8 mouse cellular contexts compared by ENCODE assay signal in the genomic region with DNA sequence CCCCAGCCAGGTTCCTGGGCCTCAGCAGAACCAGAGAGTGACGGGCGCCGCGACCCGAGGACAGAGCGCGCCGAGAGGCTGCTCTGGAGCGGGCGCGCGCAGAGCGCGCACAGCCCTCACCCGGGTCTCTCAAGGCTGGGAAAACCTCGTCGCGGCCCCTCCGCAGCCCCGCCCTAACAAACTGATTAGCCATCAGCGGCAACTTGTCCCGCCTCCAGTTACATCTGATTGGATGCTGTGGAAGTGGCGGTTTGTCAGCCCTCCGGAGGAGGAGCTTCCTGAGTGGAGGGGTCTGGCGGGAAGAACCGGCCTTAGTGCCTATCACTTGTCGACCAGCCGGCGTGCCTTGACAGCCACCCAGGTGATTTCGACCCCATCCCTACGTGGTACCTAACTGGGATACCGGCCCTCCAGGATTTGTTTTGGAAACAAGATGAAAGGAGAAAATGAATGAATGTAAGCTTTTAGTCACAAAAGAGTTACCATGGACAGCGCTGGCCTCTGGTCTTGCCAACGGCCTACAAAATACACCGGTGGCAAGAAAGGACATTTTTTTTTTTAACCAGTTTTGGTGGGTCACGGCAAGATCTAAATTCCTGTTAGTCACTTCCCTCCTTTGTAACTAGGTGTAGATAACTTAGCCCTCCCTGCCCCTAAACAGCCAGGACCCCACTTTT. TPM values are rescaled to one million over a fixed set of nuclear protein-coding genes. Genes with fewer than 3 reads are reported as not detected.
A peak's percentile ranks its signal among the peaks of the same experiment; 100 is the strongest.
DNase-seq lines count a peak whose midpoint lies in the region; ATAC-seq lines count a peak whose summit lies in the region.

A gene (minus strand): TSS at position 148 of the 677 bp plus-strand sequence.

- intact Hi-C loops in gastrocnemius, postnatal 36 days (cut with DNase I), result no loop called here
- intact Hi-C loops in left cerebral cortex, postnatal 25 days (cut with DNase I), result no loop called here

- ATAC-seq in intestine, embryonic 15.5 days, result peak; percentile 98

- H3K27ac ChIP-seq in intestine, embryonic 15.5 days, result peak within 1 kb of the TSS; percentile 62; the same call in 1 of the 2 replicates

- H3K9ac ChIP-seq in intestine, embryonic 15.5 days, result peak within 1 kb of the TSS; percentile 82

- peaks cover 6% of the 10 kb centered on the region; the same call in 1 of the 2 replicates for H3K4me1 ChIP-seq in intestine, embryonic 15.5 days (replicated peaks)

- 2% methylated on average over 36 of the region's 36 CpGs for WGBS in intestine, embryonic 15.5 days

- peak within 1 kb of the TSS; percentile 62 for H3K4me3 ChIP-seq in intestine, embryonic 15.5 days (replicated peaks)

- peak within 1 kb of the TSS; percentile 95 for H3K4me2 ChIP-seq in intestine, embryonic 15.5 days (replicated peaks)

- H3K27me3 ChIP-seq in intestine, embryonic 15.5 days (replicated peaks), result no peaks in the 10 kb centered on the region

- DNase-seq in adrenal gland, adult 8-10 months, result peak; percentile 94
- DNase-seq in embryo, embryonic 11.5 days (ENCODE audit: low read depth, low spot score), result peak; percentile 94
- DNase-seq in gastrocnemius, postnatal 36 days, result peak; percentile 87 to 90
- DNase-seq in left cerebral cortex, postnatal 25 days (ENCODE audit: low spot score in 2 of 2), result peak; percentile 95 to 98
- peak; percentile 96 for DNase-seq in mesoderm, embryonic 11.5 days (ENCODE audit: low read depth, low spot score)
- peak; percentile 94 for DNase-seq in right cerebral cortex, postnatal 25 days
- DNase-seq in urinary bladder, postnatal 36 days (ENCODE audit: low spot score in 2 of 2), result peak; percentile 81 to 89

- H3K9me3 ChIP-seq in intestine, embryonic 15.5 days, result no peaks in the 10 kb centered on the region

- H3K36me3 ChIP-seq in intestine, embryonic 15.5 days, result peaks cover 13% of the 10 kb centered on the region

RNA-seq across cellular contexts. Expression of the gene that starts here (rescaled TPM):
- total RNA-seq in adrenal gland, adult 8-10 months (2022), result 1 to 10 TPM in 3 of 4 experiments, under 1 TPM in 1; 0.93 to 3.5 (median 1.6) TPM
- under 1 TPM in 1 of 2 experiments, not detected in 1; 0.20 TPM for total RNA-seq in gastrocnemius, postnatal 36 days (2021)
- 1.9 and 2.7 TPM in 2 replicates for polyA plus RNA-seq in intestine, embryonic 15.5 days (2015; fragmentation: Nextera tagmentation; extraction: Ambion mirVana)
- 1 to 10 TPM; 4.5 to 5.5 TPM for total RNA-seq in left cerebral cortex, postnatal 25 days (2021)

Comparison
In these comparisons a context has a peak if more than half of its experiments do, and no peak if none do; other contexts are left out.
1. Peak in every context shown above with its lines: DNase-seq, ATAC-seq, H3K4me3 ChIP-seq and H3K27ac ChIP-seq.
2. Peak in DNase-seq in gastrocnemius, postnatal 36 days; RNA of the gene not detected or under 1 TPM.